Mouse (Mus musculus) stomach, postnatal 0 days (tissue): Measurements from ENCODE around the gene Lrrc3c. TPM values are rescaled to one million over a fixed set of nuclear protein-coding genes. Genes with fewer than 3 reads are reported as not detected.

ENCODE experiments used
- ATAC-seq: fragments of 200-750 bp; cut with Nextera tagmentation; 2 replicates; pipeline ENCODE4 v1.8.0; 2017; ENCODE audit not compliant: low FRiP score, low TSS enrichment
- DNase-seq: peaks from one replicate; pipeline ENCODE4 v3.0.0-alpha.2; 2016; ENCODE audit warnings: low spot score
- H3K27ac ChIP-seq: fragments of 300-500 bp; sonication (generic); replicated peaks from 2 replicates; pipeline ENCODE4 v1.5.1; 2014; ENCODE audit warnings: mild to moderate bottlenecking, control low read depth
- H3K27me3 ChIP-seq: fragments of 300-500 bp; sonication (generic); 2 replicates; pipeline ENCODE4 v1.6.1; 2014; ENCODE audit warnings: low read length; ENCODE audit not compliant: control insufficient read depth, insufficient read depth
- H3K36me3 ChIP-seq: fragments of 300-500 bp; sonication (generic); 2 replicates; pipeline ENCODE4 v1.6.1; 2014; ENCODE audit warnings: low read length, mixed read lengths; ENCODE audit not compliant: control insufficient read depth, insufficient read depth
- H3K4me1 ChIP-seq: fragments of 300-500 bp; sonication (generic); replicated peaks from 2 replicates; pipeline ENCODE4 v1.6.1; 2014; ENCODE audit warnings: antibody characterized with exemption; ENCODE audit not compliant: control insufficient read depth, insufficient read depth
- H3K4me2 ChIP-seq: fragments of 300-500 bp; sonication (generic); replicated peaks from 2 replicates; pipeline ENCODE4 v1.6.1; 2014; ENCODE audit warnings: low read depth, mild to moderate bottlenecking, control low read depth, moderate library complexity
- H3K4me3 ChIP-seq: fragments of 300-500 bp; sonication (generic); 2 replicates; pipeline ENCODE4 v1.5.1; 2014; ENCODE audit warnings: low read depth, low read length, control low read depth
- H3K9ac ChIP-seq: fragments of 300-500 bp; sonication (generic); 2 replicates; pipeline ENCODE4 v1.6.1; 2014; ENCODE audit warnings: mild to moderate bottlenecking, low read length, control low read depth, mixed read lengths
- H3K9me3 ChIP-seq: fragments of 300-500 bp; sonication (generic); 2 replicates; pipeline ENCODE4 v1.6.1; 2016; ENCODE audit warnings: low read length; ENCODE audit not compliant: control insufficient read depth
- CTCF ChIP-seq: IDR thresholded peaks from 2 replicates; pipeline ENCODE4 v1.5.1; 2016; ENCODE audit warnings: antibody characterized with exemption, low read depth, mild to moderate bottlenecking, moderate library complexity
- EP300 ChIP-seq: optimal IDR thresholded peaks from 2 replicates; pipeline ENCODE3; 2016; ENCODE audit warnings: antibody characterized with exemption
- WGBS: fragments of 180-500 bp; shearing (Covaris S2); extraction: QIAGEN DNeasy Blood & Tissue Kit; methylation state at CpG from one replicate; pipeline ENCODE4 v1.1.7; 2014; 5-methylcytosine and 5-hydroxymethylcytosine counted together
- polyA plus RNA-seq: library from polyadenylated mRNA; unstranded; fragments of >200 nt; fragmentation: Nextera tagmentation; extraction: Ambion mirVana; gene quantifications from 2 replicates; pipeline ENCODE4 v1.2.1, GENCODE M21; 2015

Lrrc3c gene
- polyA plus RNA-seq, result not detected in 2 replicates

- WGBS, result 69% methylated on average over 8 of the region's 8 CpGs
These were observed at the start of gene Lrrc3c for GRCm38 (mm10) chr11:98597991-98598390. Lrrc3c (plus strand) TSS chr11:98598291.

GRCm38 (mm10) chr11:98549363-98549762 lies 48.7 kb upstream of the Lrrc3c start:
- WGBS, result 65% methylated on average over 4 of the region's 4 CpGs
- Histone ChIP-seq H3K27ac (no peak overlapping the region), H3K27me3 (peaks cover 8% of the 10 kb centered on the region), H3K4me1 (no peaks in the 10 kb centered on the region), H3K9ac (no peak overlapping the region), H3K9me3 (no peaks in the 10 kb centered on the region), H3K4me3 (no peak overlapping the region), H3K4me2 (no peak overlapping the region), H3K36me3 (no peaks in the 10 kb centered on the region)
- DNase-seq, result no peak
- ATAC-seq, result no peak
- TF ChIP-seq CTCF, result peak; percentile 43; the same call in 1 of the 2 replicates
- TF ChIP-seq EP300, result no peak

More at GRCm38 (mm10) chr11:98597991-98598390, at the start of gene Lrrc3c:
- peaks cover 6% of the 10 kb centered on the region; the same call in 1 of the 2 replicates for H3K4me1 ChIP-seq
- H3K27ac ChIP-seq, result no peak within 1 kb of the TSS
- DNase-seq (no peak), ATAC-seq (no peak)
- TF ChIP-seq EP300, result no peak
- no peak for TF ChIP-seq CTCF
- H3K27me3 ChIP-seq, result no peaks in the 10 kb centered on the region; the same call in 1 of the 2 replicates
- H3K36me3 ChIP-seq, result no peaks in the 10 kb centered on the region
- H3K9ac ChIP-seq, result no peak within 1 kb of the TSS
- H3K4me3 ChIP-seq, result no peak within 1 kb of the TSS
- H3K4me2 ChIP-seq, result peak within 1 kb of the TSS; percentile 11; the same call in 1 of the 2 replicates
- H3K9me3 ChIP-seq, result no peaks in the 10 kb centered on the region

DNA sequence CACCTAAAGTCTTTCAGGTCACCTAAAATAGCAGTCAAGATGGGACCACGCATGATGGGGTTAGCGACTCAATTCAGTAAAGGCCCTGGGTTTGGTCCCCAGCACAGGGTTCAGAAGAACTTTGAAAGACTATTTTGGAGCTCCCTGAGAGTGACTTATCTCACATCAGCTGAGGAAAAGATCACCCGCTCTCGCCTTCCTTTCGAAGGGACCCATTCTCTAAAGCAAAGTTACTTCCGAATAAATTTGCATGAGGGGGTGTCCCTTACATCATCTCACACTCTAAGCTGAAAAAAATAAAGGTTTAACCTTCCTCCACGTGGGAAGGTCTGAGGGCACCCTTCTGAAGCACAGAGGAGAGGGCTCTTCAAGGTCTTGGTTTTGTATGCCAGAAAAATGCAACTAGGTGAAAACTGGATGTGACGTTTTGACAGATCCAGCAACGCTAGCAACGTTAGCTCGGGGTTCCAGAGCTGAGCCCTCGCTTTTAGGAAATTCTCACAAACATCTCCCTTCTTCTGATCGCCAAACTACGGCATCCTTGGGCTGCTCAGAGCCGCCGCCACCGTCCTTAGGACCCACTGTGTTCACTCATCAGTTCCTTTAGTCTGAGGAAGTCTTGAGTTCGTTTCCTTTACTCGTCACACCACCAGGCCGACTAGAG lies 47.6 kb upstream of the Lrrc3c start:
- DNase-seq, result no peak
- Histone ChIP-seq H3K9ac (no peak overlapping the region; the same call in 1 of the 2 replicates), H3K4me2 (peak overlapping the region; percentile 74), H3K36me3 (no peaks in the 10 kb centered on the region), H3K4me1 (no peaks in the 10 kb centered on the region), H3K27ac (no peak overlapping the region), H3K27me3 (peaks cover 8% of the 10 kb centered on the region), H3K4me3 (peak overlapping the region; percentile 73), H3K9me3 (no peaks in the 10 kb centered on the region)
- TF ChIP-seq EP300 (no peak), CTCF (no peak)
- no peak for ATAC-seq
- WGBS, result 19% methylated on average over 20 of the region's 20 CpGs

DNA sequence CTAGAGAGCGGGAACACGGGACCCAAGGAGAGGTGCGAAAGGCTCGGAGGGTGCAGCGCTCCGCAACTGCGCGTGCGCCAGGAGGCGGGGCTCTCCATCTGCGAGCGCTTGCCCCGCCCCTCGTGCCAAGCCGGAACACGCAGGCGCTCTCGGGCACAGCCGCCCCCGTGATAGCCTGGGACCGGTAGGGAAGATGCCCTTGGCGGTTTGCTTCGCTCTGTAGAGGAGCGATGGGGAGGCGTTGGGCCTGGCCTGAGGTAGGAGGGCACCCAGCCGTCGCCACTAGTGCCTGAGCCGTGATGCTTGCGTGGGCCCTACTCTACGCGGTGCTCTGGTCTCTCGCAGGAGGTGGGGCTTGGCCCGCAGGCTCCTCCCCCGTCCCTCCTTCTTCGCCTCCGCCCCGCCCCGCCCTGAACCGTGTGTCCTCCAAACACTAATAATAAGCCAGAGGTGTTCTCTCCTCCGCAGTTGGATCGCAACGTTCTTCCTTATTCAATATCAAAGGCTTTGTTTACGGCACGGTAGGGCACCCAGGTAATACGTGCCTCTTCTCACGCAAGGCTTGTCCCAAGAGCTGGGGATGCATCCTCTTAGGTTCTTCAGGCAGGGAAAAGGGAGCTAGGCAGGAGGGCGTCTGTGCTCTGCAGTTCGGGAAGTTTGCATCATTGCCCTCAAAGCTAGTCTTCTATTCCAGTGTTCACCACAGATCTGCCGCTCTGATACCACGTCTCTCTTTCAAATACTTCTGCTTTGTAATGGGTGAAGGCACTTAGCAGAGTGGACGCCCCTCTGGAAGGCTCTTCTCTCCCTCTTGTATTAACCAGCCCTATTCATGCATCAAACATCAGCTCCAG lies 46.9 kb upstream of the Lrrc3c start, which contains the start of gene Zpbp2:
Gene Zpbp2, plus strand, starts transcription at position 123 of the 854 bp plus-strand sequence.
- TF ChIP-seq EP300 (no peak), CTCF (peak; percentile 18; the same call in 1 of the 2 replicates)
- peaks cover 8% of the 10 kb centered on the region; the same call in 1 of the 2 replicates for H3K27me3 ChIP-seq
- H3K4me2 ChIP-seq, result peak within 1 kb of the TSS; percentile 74
- DNase-seq (peak; percentile 94), ATAC-seq (peak; percentile 96)
- H3K4me1 ChIP-seq, result no peaks in the 10 kb centered on the region
- WGBS, result under 1% methylated on average over 51 of the region's 51 CpGs
- no peaks in the 10 kb centered on the region for H3K9me3 ChIP-seq
- H3K4me3 ChIP-seq, result peak within 1 kb of the TSS; percentile 73
- H3K36me3 ChIP-seq, result no peaks in the 10 kb centered on the region
- peak within 1 kb of the TSS; percentile 64 for H3K9ac ChIP-seq
- H3K27ac ChIP-seq, result peak within 1 kb of the TSS; percentile 49; the same call in 1 of the 2 replicates

DNA sequence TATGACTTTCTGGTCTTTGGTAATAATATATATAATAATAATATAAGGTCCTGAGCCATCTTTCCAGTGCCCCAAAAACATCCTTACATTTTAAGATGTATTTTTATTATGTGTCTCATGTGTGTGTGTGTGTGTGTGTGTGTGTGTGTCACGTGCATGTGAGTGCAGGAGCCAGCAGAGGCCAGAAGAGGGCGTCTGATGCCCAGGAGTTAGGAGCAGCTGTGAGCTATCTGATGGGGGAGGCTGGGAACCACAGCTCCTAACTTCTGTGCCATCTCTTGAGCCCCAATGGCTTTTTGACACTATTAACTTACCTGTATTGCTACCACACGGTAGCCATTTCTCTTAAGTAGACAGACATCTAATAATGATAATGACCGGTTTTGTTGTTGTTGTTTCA lies 44.1 kb upstream of the Lrrc3c start:
- DNase-seq, result no peak

More for the DNA sequence above, 44.1 kb upstream of the Lrrc3c start:
- no peaks in the 10 kb centered on the region for H3K9me3 ChIP-seq
- ATAC-seq, result no peak
- H3K9ac ChIP-seq, result no peak overlapping the region
- peaks cover 3% of the 10 kb centered on the region; the same call in 1 of the 2 replicates for H3K27me3 ChIP-seq
- peak; percentile 13; the same call in 1 of the 2 replicates for TF ChIP-seq CTCF
- TF ChIP-seq EP300, result no peak
- no peak overlapping the region for H3K27ac ChIP-seq
- 86% methylated on average over 4 of the region's 4 CpGs for WGBS
- no peak overlapping the region for H3K4me3 ChIP-seq
- H3K4me2 ChIP-seq, result no peak overlapping the region
- H3K36me3 ChIP-seq, result no peaks in the 10 kb centered on the region
- H3K4me1 ChIP-seq, result no peaks in the 10 kb centered on the region
